Comparison of ENCODE assay signal across 9 mouse cellular contexts in genomic region chr2:147876708-147877542, GRCm38 (mm10).
A peak's percentile ranks its signal among the peaks of the same experiment; 100 is the strongest.
DNase-seq lines count a peak whose midpoint lies in the region; ATAC-seq lines count a peak whose summit lies in the region.
"Had no signal": no experiment of that assay in that cellular context is flagged by ENCODE, and none has a peak within 500 bp of the region (broad histone marks: within the 10 kb centered on the region; RNA-seq: fewer than 3 reads in every experiment).

No protein-coding gene starts in this region.

- ATAC-seq in kidney, embryonic 14.5 days (ENCODE audit: low FRiP score, low TSS enrichment) = peak; percentile 35; the same call in 1 of the 2 replicates
- peak; percentile 69 for ATAC-seq in midbrain, embryonic 12.5 days (ENCODE audit: low FRiP score, low read depth)
- ATAC-seq: Patski had no signal

- no peaks in the 10 kb centered on the region for H3K36me3 ChIP-seq in kidney, embryonic 14.5 days (ENCODE audit: control insufficient read depth, insufficient read depth, low read length)
- H3K36me3 ChIP-seq in hindbrain, embryonic 10.5 days = no peaks in the 10 kb centered on the region
- H3K36me3 ChIP-seq in midbrain, embryonic 12.5 days = no peaks in the 10 kb centered on the region

- H3K4me3 ChIP-seq in kidney, embryonic 14.5 days (ENCODE audit: low read length) = peak overlapping the region; percentile 33
- peak overlapping the region; percentile 50 for H3K4me3 ChIP-seq in hindbrain, embryonic 10.5 days
- H3K4me3 ChIP-seq in midbrain, embryonic 12.5 days = peak overlapping the region; percentile 37

- no peak overlapping the region for H3K9ac ChIP-seq in kidney, embryonic 14.5 days (ENCODE audit: low read depth, low read length)
- peak overlapping the region; percentile 50 for H3K9ac ChIP-seq in midbrain, embryonic 12.5 days (replicated peaks)

- H3K4me2 ChIP-seq in kidney, embryonic 14.5 days (replicated peaks; ENCODE audit: low read depth, low read length) = peak overlapping the region; percentile 45
- peak overlapping the region; percentile 59 for H3K4me2 ChIP-seq in midbrain, embryonic 12.5 days (replicated peaks)

- no peaks in the 10 kb centered on the region for H3K9me3 ChIP-seq in kidney, embryonic 14.5 days (ENCODE audit: control insufficient read depth, low read length)
- no peaks in the 10 kb centered on the region for H3K9me3 ChIP-seq in hindbrain, embryonic 10.5 days
- no peaks in the 10 kb centered on the region for H3K9me3 ChIP-seq in midbrain, embryonic 12.5 days

- no peak for DNase-seq in kidney, postnatal 14 days
- peak; percentile 54 for DNase-seq in embryo, embryonic 11 days
- peak; percentile 49 for DNase-seq in hindbrain, embryonic 10.5 days (ENCODE audit: low spot score)
- no peak for DNase-seq in natural killer cell, adult 2 months (ENCODE audit: low spot score in 2 of 2)
- no peak for DNase-seq in T-cell, adult 2 months (ENCODE audit: low spot score)
- no peak for DNase-seq in left cerebral cortex, adult 8-10 months (ENCODE audit: low spot score in 2 of 2)

- H3K27ac ChIP-seq in kidney, embryonic 14.5 days (ENCODE audit: low read depth, low read length) = no peak overlapping the region
- H3K27ac ChIP-seq in hindbrain, embryonic 10.5 days = peak overlapping the region; percentile 56
- peak overlapping the region; percentile 68 for H3K27ac ChIP-seq in midbrain, embryonic 12.5 days (replicated peaks)

- peaks cover 12% of the 10 kb centered on the region; the same call in 1 of the 2 replicates for H3K4me1 ChIP-seq in kidney, embryonic 14.5 days (ENCODE audit: control insufficient read depth, insufficient read depth, low read length)
- peaks cover 27% of the 10 kb centered on the region for H3K4me1 ChIP-seq in hindbrain, embryonic 10.5 days (replicated peaks)
- H3K4me1 ChIP-seq in midbrain, embryonic 12.5 days = peaks cover 26% of the 10 kb centered on the region

- peaks cover 3% of the 10 kb centered on the region for H3K27me3 ChIP-seq in kidney, embryonic 14.5 days (ENCODE audit: control insufficient read depth, insufficient read depth, low read length)
- H3K27me3 ChIP-seq in hindbrain, embryonic 10.5 days (ENCODE audit: insufficient read depth, poor library complexity, severe bottlenecking) = peaks cover 94% of the 10 kb centered on the region
- peaks cover 52% of the 10 kb centered on the region for H3K27me3 ChIP-seq in midbrain, embryonic 12.5 days
- H3K27me3 ChIP-seq: Patski had no signal

- 7% methylated on average over 19 of the region's 19 CpGs for WGBS in kidney, embryonic 14.5 days
- 6% methylated on average over 19 of the region's 19 CpGs for WGBS in hindbrain, embryonic 10.5 days
- 3% methylated on average over 19 of the region's 19 CpGs for WGBS in midbrain, embryonic 12.5 days

Comparison
In these comparisons a context has a peak if more than half of its experiments do, and no peak if none do; other contexts are left out.
1. DNase-seq: peak in embryo, embryonic 11 days (single experiment) and hindbrain, embryonic 10.5 days (single experiment); none in kidney, postnatal 14 days (single experiment), natural killer cell, adult 2 months (0 of 2), T-cell, adult 2 months (single experiment) and left cerebral cortex, adult 8-10 months (0 of 2).
2. Peak in every context shown above with its lines, with median percentiles within 50 percentile points of each other: H3K4me3 ChIP-seq.